Mouse (Mus musculus): ENCODE results near the gene Vps36. TPM values are rescaled to one million over a fixed set of nuclear protein-coding genes. Genes with fewer than 3 reads are reported as not detected.

Gene Vps36
- polyA plus RNA-seq, 1 experiment: 0.15 TPM

DNA sequence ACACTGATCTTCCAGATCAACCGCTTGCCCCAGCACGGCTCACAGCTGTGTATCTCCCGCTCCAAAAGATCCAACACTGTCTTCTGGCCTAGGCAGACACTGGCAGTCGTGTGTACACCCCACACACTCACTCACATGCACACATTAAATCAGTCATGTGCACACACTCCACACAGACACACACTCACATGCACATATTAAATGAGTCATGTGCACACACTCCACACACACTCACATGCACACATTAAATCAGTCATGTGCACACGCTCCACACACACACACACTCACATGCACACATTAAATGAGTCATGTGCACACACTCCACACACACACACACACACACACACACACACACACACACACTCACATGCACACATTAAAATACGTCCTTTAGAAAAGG lies 5.3 kb downstream of the Vps36 start:
- Histone ChIP-seq H3K4me1 (ENCODE audit: control insufficient read depth) (peaks cover 13% of the 10 kb centered on the region), H3K36me3 (ENCODE audit: control insufficient read depth) (peaks cover 19% of the 10 kb centered on the region), H3K27me3 (ENCODE audit: control insufficient read depth) (no peaks in the 10 kb centered on the region), H3K4me3 (replicated peaks) (no peak overlapping the region), H3K9me3 (ENCODE audit: control insufficient read depth, low read length) (0 out of 2 replicates have a peak, but pooled peaks cover 2% of the 10 kb centered on the region)
- TF ChIP-seq TAL1 (IDR thresholded peaks at IDR 0.05; ENCODE audit: low read length) (no peak), GATA1 (IDR thresholded peaks at IDR 0.05; ENCODE audit: low read length) (no peak)

DNA sequence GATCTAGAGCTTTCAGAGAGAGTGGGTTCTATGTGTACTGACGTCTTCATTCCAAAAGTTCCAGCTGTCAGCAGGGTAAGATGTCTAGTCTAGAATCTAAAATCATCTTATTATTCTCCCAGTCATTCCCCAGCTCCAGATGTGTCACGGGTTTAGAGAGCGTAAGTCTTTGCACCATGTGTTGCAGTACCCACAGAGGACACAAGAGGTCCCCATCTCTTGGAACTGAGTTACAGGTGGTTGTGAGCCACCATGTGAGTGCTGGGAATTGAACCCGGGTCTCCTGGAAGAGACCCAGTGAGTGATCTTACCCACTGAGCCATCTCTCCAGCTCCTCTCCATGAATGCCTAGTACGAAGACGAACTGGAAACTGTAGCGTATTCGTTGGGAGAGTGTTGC lies 6.9 kb downstream of the Vps36 start:
- TF ChIP-seq GATA1 (IDR thresholded peaks at IDR 0.05; ENCODE audit: low read length): no peak
- TF ChIP-seq TAL1 (IDR thresholded peaks at IDR 0.05; ENCODE audit: low read length): no peak
- Histone ChIP-seq H3K36me3 (ENCODE audit: control insufficient read depth) (peaks cover 19% of the 10 kb centered on the region), H3K9me3 (ENCODE audit: control insufficient read depth, low read length) (0 out of 2 replicates have a peak, but pooled peaks cover 2% of the 10 kb centered on the region), H3K4me1 (ENCODE audit: control insufficient read depth) (peaks cover 2% of the 10 kb centered on the region; the same call in 1 of the 2 replicates), H3K27me3 (ENCODE audit: control insufficient read depth) (no peaks in the 10 kb centered on the region), H3K4me3 (replicated peaks) (no peak overlapping the region)

DNA sequence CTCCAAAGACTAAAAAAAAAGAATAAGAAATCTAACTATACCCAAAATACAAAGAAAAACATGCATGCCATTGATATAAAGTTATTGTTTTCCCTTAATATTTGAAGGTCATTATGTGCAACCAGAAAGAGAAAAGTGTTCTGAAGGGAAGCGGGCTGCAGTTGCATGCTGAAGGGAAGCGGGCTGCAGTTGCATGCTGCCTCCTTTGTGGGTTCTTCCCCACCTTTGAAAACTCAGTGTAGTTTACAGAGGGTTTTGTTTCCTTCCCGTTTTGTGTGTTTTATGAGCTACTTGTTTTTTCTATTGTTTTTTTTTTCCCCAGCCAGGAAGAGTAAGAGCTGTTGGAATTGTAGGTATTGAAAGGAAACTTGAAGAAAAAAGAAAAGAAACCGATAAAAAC lies 14.9 kb downstream of the Vps36 start:
- Histone ChIP-seq H3K4me3 (replicated peaks) (no peak overlapping the region), H3K9me3 (ENCODE audit: control insufficient read depth, low read length) (no peaks in the 10 kb centered on the region), H3K36me3 (ENCODE audit: control insufficient read depth) (peaks cover 15% of the 10 kb centered on the region)

DNA sequence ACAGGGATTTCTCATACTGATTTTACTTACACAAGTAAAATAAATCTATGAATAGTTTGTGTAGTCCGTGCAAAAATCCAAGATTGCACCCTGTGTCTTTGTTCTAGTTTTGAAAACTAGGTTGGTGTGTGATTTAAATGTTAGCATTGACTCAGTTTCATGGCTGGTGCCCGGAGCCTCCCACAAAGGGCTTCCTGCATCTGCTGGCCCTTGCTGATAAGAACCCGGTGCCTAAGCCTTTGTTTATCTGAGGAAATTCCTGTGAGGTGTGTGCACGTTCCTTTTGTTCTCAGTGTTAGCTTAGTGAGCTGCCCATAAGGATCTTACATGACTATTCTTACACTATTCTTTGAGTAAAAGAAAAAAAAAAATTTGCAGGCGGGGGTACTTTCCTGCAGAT lies 16.4 kb downstream of the Vps36 start:
- peaks cover 19% of the 10 kb centered on the region for H3K36me3 ChIP-seq (ENCODE audit: control insufficient read depth)
- peaks cover 11% of the 10 kb centered on the region for H3K4me1 ChIP-seq (ENCODE audit: control insufficient read depth)
- no peaks in the 10 kb centered on the region for H3K27me3 ChIP-seq (ENCODE audit: control insufficient read depth)
- H3K4me3 ChIP-seq (replicated peaks): no peak overlapping the region
- no peaks in the 10 kb centered on the region for H3K9me3 ChIP-seq (ENCODE audit: control insufficient read depth, low read length)
- TF ChIP-seq TAL1 (IDR thresholded peaks at IDR 0.05; ENCODE audit: low read length) (no peak), GATA1 (IDR thresholded peaks at IDR 0.05; ENCODE audit: low read length) (no peak)

More for the DNA sequence above, 14.9 kb downstream of the Vps36 start:
- no peak for TF ChIP-seq GATA1 (IDR thresholded peaks at IDR 0.05; ENCODE audit: low read length)
- TF ChIP-seq TAL1 (IDR thresholded peaks at IDR 0.05; ENCODE audit: low read length): no peak
- Histone ChIP-seq H3K4me1 (ENCODE audit: control insufficient read depth) (peaks cover 11% of the 10 kb centered on the region), H3K27me3 (ENCODE audit: control insufficient read depth) (no peaks in the 10 kb centered on the region)

DNA sequence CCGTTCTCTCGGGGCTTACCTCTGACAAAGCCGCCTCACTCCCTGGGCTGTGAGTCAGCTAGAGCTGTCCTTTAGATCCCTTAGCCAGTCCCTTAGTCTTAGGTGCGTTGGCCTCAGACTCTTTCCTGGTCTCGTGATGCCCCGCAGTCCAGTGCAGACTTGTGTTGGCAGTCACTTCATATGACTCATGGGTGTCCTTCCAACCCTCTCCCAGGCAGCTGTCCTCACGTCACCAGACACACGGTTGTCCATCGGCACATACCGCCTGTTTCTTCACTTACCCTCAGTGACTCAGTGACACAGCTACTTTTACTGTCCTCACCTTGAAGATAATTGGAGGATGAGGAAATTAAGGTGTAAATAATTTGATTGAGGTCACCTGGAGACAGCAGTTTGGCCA lies 22.2 kb downstream of the Vps36 start:
- Histone ChIP-seq H3K27me3 (ENCODE audit: control insufficient read depth) (no peaks in the 10 kb centered on the region), H3K4me1 (ENCODE audit: control insufficient read depth) (no peaks in the 10 kb centered on the region), H3K9me3 (ENCODE audit: control insufficient read depth, low read length) (no peaks in the 10 kb centered on the region), H3K36me3 (ENCODE audit: control insufficient read depth) (peaks cover 27% of the 10 kb centered on the region), H3K4me3 (replicated peaks) (no peak overlapping the region)
- no peak for TF ChIP-seq TAL1 (IDR thresholded peaks at IDR 0.05; ENCODE audit: low read length)
- no peak for TF ChIP-seq GATA1 (IDR thresholded peaks at IDR 0.05; ENCODE audit: low read length)

DNA sequence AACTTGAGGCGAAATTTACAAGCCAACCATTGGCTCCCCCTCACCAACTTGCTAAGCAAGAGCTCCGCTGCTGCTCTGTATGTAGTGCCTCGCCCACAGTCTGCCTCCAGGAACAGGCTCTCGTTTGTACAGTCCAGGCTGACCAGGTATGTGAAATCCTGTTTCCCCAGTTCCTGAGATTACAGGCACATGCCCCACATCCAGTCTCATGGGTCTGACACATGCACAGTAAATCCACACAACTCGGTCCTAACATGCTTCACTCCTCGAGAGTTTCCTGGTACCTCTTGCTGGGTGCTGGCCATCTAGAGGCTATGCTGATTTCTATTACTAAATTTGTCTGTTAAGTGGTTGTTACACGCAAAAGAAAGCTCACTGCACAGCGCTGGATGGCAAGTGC lies 33.8 kb downstream of the Vps36 start:
- H3K4me1 ChIP-seq (ENCODE audit: control insufficient read depth): peaks cover 5% of the 10 kb centered on the region
- no peak overlapping the region for H3K4me3 ChIP-seq (replicated peaks)
- H3K27me3 ChIP-seq (ENCODE audit: control insufficient read depth): peaks cover 43% of the 10 kb centered on the region
- H3K36me3 ChIP-seq (ENCODE audit: control insufficient read depth): no peaks in the 10 kb centered on the region
- TF ChIP-seq GATA1 (IDR thresholded peaks at IDR 0.05; ENCODE audit: low read length): no peak
- TF ChIP-seq TAL1 (IDR thresholded peaks at IDR 0.05; ENCODE audit: low read length): no peak
- H3K9me3 ChIP-seq (ENCODE audit: control insufficient read depth, low read length): no peaks in the 10 kb centered on the region; the same call in 1 of the 2 replicates

DNA sequence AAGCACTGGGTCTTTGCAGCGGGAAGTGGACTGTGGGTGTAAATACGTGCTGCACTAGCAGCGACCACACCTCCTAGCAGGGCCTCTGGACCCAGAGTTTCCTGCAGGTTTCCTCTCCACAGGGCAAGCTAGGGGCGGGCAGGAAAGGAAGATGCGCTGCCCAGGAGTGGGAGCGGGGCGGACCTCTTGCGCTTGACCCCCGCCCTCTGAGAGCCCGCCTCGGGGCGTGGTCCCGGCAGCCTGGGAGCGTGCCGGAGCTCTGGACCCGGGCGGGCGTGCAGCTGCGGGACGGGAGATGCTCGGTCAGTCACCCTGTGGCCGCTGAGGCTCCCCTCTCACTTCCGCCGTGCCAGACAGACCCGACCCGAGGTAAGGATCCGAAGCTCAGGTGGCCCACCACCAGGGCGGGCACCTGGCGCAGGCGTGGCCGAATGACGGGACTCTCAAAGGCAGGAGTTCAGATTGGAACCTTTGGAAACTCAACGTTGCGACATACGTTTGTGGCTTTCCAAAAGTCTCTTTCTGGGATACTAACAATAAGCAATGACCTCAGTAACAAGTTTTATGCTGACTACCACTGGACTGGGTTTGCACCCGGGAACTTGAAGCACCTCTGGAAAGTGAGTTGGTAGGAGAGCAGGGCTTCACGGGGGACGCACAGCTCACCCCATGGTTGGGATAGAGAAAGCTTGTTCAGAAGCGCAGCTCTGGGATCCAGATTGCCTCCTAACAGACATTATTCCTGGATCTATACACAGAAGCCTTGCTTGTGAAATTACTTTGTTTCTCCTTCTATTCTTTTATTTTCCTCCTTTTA lies 34.7 kb downstream of the Vps36 start, which contains the start of gene Thsd1:
Thsd1 (plus strand) TSS at position 253 of the 817 bp plus-strand sequence.
- peak within 1 kb of the TSS; percentile 41 for H3K4me3 ChIP-seq (replicated peaks)
- peaks cover 43% of the 10 kb centered on the region for H3K27me3 ChIP-seq (ENCODE audit: control insufficient read depth)
- TF ChIP-seq TAL1 (IDR thresholded peaks at IDR 0.05; ENCODE audit: low read length): no peak
- TF ChIP-seq GATA1 (IDR thresholded peaks at IDR 0.05; ENCODE audit: low read length): no peak
- no peaks in the 10 kb centered on the region for H3K36me3 ChIP-seq (ENCODE audit: control insufficient read depth)
- H3K9me3 ChIP-seq (ENCODE audit: control insufficient read depth, low read length): no peaks in the 10 kb centered on the region; the same call in 1 of the 2 replicates
- peaks cover 5% of the 10 kb centered on the region for H3K4me1 ChIP-seq (ENCODE audit: control insufficient read depth)

DNA sequence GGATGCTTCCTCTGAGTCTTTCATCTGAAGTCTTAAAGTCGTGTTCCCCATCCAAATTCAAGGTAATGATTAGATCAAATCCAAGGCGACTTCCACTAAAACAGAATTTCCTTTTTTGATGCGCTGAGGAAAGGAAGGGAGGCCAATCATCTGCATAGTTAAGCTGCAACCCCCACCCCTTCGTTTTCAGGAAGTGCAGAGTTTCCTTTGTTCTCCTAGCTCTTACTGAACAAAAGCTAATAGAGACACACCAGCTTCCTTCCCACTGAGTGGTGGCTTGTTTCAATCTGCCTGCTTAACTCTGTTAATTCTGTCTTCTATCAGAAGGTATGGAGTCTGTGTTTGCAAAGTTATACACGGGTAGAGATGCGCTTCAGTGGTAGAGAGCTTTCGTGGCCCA lies 36.0 kb downstream of the Vps36 start:
- TF ChIP-seq TAL1 (IDR thresholded peaks at IDR 0.05; ENCODE audit: low read length) (no peak), GATA1 (IDR thresholded peaks at IDR 0.05; ENCODE audit: low read length) (no peak)
- H3K9me3 ChIP-seq (ENCODE audit: control insufficient read depth, low read length): no peaks in the 10 kb centered on the region; the same call in 1 of the 2 replicates
- H3K36me3 ChIP-seq (ENCODE audit: control insufficient read depth): no peaks in the 10 kb centered on the region
- H3K27me3 ChIP-seq (ENCODE audit: control insufficient read depth): peaks cover 43% of the 10 kb centered on the region
- peaks cover 5% of the 10 kb centered on the region for H3K4me1 ChIP-seq (ENCODE audit: control insufficient read depth)
- no peak overlapping the region for H3K4me3 ChIP-seq (replicated peaks)

DNA sequence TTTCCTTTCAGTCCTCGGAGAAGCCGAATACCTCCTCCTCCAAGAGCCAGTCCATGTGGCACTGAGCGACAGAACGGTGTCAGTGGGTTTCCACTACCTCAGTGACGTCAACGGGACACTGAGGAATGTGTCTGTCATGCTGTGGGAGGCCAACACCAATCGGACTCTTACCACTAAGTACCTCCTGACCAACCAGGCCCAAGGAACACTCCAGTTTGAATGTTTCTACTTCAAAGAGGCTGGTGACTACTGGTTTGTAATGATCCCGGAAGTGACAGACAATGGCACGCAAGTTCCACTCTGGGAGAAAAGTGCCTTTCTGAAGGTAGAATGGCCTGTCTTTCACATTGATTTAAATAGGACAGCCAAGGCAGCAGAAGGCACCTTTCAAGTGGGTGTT lies 50.4 kb downstream of the Vps36 start:
- Histone ChIP-seq H3K4me3 (replicated peaks) (no peak overlapping the region), H3K27me3 (ENCODE audit: control insufficient read depth) (no peaks in the 10 kb centered on the region), H3K9me3 (ENCODE audit: control insufficient read depth, low read length) (no peaks in the 10 kb centered on the region), H3K36me3 (ENCODE audit: control insufficient read depth) (no peaks in the 10 kb centered on the region), H3K4me1 (ENCODE audit: control insufficient read depth) (no peaks in the 10 kb centered on the region)
- no peak for TF ChIP-seq GATA1 (IDR thresholded peaks at IDR 0.05; ENCODE audit: low read length)
